Mouse (Mus musculus): ENCODE data around the gene Kcna3.

The Kcna3 gene

GRCm38 (mm10) chr3:107065510-107066095 is 29.6 kb downstream of the Kcna3 start:
- DNase-seq (ENCODE audit: low spot score), result no peak

GRCm38 (mm10) chr3:107066165-107066850 is 30.3 kb downstream of the Kcna3 start:
- no peak for DNase-seq (ENCODE audit: low spot score)

- no peak for DNase-seq (ENCODE audit: low spot score)
Observed at GRCm38 (mm10) chr3:107067245-107067644, 31.3 kb downstream of the Kcna3 start.

GRCm38 (mm10) chr3:107073863-107074262 is 37.9 kb downstream of the Kcna3 start:
- DNase-seq (ENCODE audit: low spot score), result no peak

GRCm38 (mm10) chr3:107075705-107076104 is 39.7 kb downstream of the Kcna3 start:
- DNase-seq (ENCODE audit: low spot score), result no peak

- no peak for DNase-seq (ENCODE audit: low spot score)
Observed at GRCm38 (mm10) chr3:107076658-107077057, 40.7 kb downstream of the Kcna3 start.

- DNase-seq (ENCODE audit: low spot score), result no peak
Observed at GRCm38 (mm10) chr3:107077101-107077500, 41.1 kb downstream of the Kcna3 start.

- DNase-seq (ENCODE audit: low spot score), result no peak
Observed at GRCm38 (mm10) chr3:107080803-107081202, 44.8 kb downstream of the Kcna3 start.

GRCm38 (mm10) chr3:107081227-107081626 is 45.3 kb downstream of the Kcna3 start:
- no peak for DNase-seq (ENCODE audit: low spot score)

GRCm38 (mm10) chr3:107084586-107084985 is 48.6 kb downstream of the Kcna3 start:
- no peak for DNase-seq (ENCODE audit: low spot score)

- DNase-seq (ENCODE audit: low spot score), result no peak
Observed at GRCm38 (mm10) chr3:107087410-107087809, 51.4 kb downstream of the Kcna3 start.

Data from ovary, adult 18-20 months (tissue).